ENCODE assay signal across 29 mouse cellular contexts in genomic region chr10:86298326-86298725, GRCm38 (mm10). TPM values are rescaled to one million over a fixed set of nuclear protein-coding genes. Genes with fewer than 3 reads are reported as not detected.
DNase-seq lines count a peak whose midpoint lies in the region; ATAC-seq lines count a peak whose summit lies in the region.
"Had no signal": no experiment of that assay in that cellular context is flagged by ENCODE, and none has a peak within 500 bp of the region (broad histone marks: within the 10 kb centered on the region; RNA-seq: fewer than 3 reads in every experiment).

No protein-coding gene starts in this region.

- H3K27me3 ChIP-seq in kidney, embryonic 16.5 days (ENCODE audit: insufficient read depth, low read length): peaks cover 13% of the 10 kb centered on the region
- H3K27me3 ChIP-seq in forebrain, embryonic 10.5 days (ENCODE audit: poor library complexity, severe bottlenecking): peaks cover 66% of the 10 kb centered on the region
- H3K27me3 ChIP-seq: CH12.LX; heart, embryonic 15.5 days; Patski had no signal

- H3K9me3 ChIP-seq in kidney, embryonic 16.5 days (ENCODE audit: low read length): no peaks in the 10 kb centered on the region
- no peaks in the 10 kb centered on the region for H3K9me3 ChIP-seq in forebrain, embryonic 10.5 days
- H3K9me3 ChIP-seq: embryonic facial prominence, embryonic 12.5 days; embryonic facial prominence, embryonic 15.5 days; forebrain, embryonic 13.5 days; heart, embryonic 12.5 days; heart, embryonic 15.5 days; hindbrain, embryonic 10.5 days; hindbrain, embryonic 13.5 days had no signal

- 77% methylated on average over 6 of the region's 6 CpGs for WGBS in kidney, embryonic 16.5 days
- WGBS in forebrain, embryonic 10.5 days: 62% methylated on average over 6 of the region's 6 CpGs

- H3K4me1 ChIP-seq in kidney, embryonic 16.5 days (ENCODE audit: insufficient read depth, low read length): peaks cover 31% of the 10 kb centered on the region
- peaks cover 66% of the 10 kb centered on the region for H3K4me1 ChIP-seq in forebrain, embryonic 10.5 days

- H3K36me3 ChIP-seq in kidney, embryonic 16.5 days (ENCODE audit: insufficient read depth, low read length): no peaks in the 10 kb centered on the region
- H3K36me3 ChIP-seq in forebrain, embryonic 10.5 days (replicated peaks): no peaks in the 10 kb centered on the region
- H3K36me3 ChIP-seq: embryonic facial prominence, embryonic 12.5 days; embryonic facial prominence, embryonic 15.5 days; G1E; heart, embryonic 12.5 days; heart, embryonic 15.5 days; hindbrain, embryonic 10.5 days; hindbrain, embryonic 13.5 days had no signal

- H3K27ac ChIP-seq in kidney, embryonic 16.5 days (ENCODE audit: low read length): no peak overlapping the region
- H3K27ac ChIP-seq in forebrain, embryonic 10.5 days: no peak overlapping the region
- H3K27ac ChIP-seq: embryonic facial prominence, embryonic 12.5 days; embryonic facial prominence, embryonic 15.5 days; forebrain, embryonic 13.5 days; heart, embryonic 15.5 days; hindbrain, embryonic 10.5 days; hindbrain, embryonic 13.5 days had no signal

- H3K4me3 ChIP-seq in kidney, embryonic 16.5 days (ENCODE audit: low read length): no peak overlapping the region
- no peak overlapping the region for H3K4me3 ChIP-seq in forebrain, embryonic 10.5 days
- H3K4me3 ChIP-seq: embryonic facial prominence, embryonic 12.5 days; embryonic facial prominence, embryonic 15.5 days; forebrain, embryonic 13.5 days; heart, embryonic 12.5 days; heart, embryonic 15.5 days; hindbrain, embryonic 10.5 days; hindbrain, embryonic 13.5 days had no signal

- DNase-seq in kidney, adult 11 months: peak; percentile 83
- no peak for DNase-seq in kidney, adult 18-20 months
- peak; percentile 91 for DNase-seq in kidney, adult 9 months
- peak; percentile 42 for DNase-seq in kidney, postnatal 10 days
- peak; percentile 74 to 83 for DNase-seq in kidney, postnatal 36 days
- DNase-seq in forebrain, embryonic 10.5 days (ENCODE audit: extremely low spot score, low spot score): no peak
- DNase-seq: adrenal gland, postnatal 10 days; adrenal gland, postnatal 36 days; B cell, adult 2 months; cerebellum, adult 18-20 months; cerebellum, adult 9-10 months; cerebellum, postnatal 14 days; gastrocnemius, postnatal 25 days; heart, adult 18-20 months; heart, postnatal 10 days; heart, postnatal 36 days had no signal

- ATAC-seq in kidney, embryonic 16.5 days (ENCODE audit: low FRiP score, low TSS enrichment): no peak
- ATAC-seq: forebrain, embryonic 13.5 days; forebrain, embryonic 16.5 days; hindbrain, embryonic 16.5 days; Patski had no signal

- no peak overlapping the region for H3K4me2 ChIP-seq in kidney, embryonic 16.5 days (replicated peaks; ENCODE audit: low read depth, low read length)
- H3K4me2 ChIP-seq: embryonic facial prominence, embryonic 12.5 days; embryonic facial prominence, embryonic 15.5 days; forebrain, embryonic 13.5 days; heart, embryonic 12.5 days; heart, embryonic 15.5 days; hindbrain, embryonic 13.5 days had no signal

- no peak overlapping the region for H3K9ac ChIP-seq in kidney, embryonic 16.5 days (replicated peaks; ENCODE audit: low read length)
- H3K9ac ChIP-seq: embryonic facial prominence, embryonic 12.5 days; embryonic facial prominence, embryonic 15.5 days; forebrain, embryonic 13.5 days; heart, embryonic 12.5 days; heart, embryonic 15.5 days; hindbrain, embryonic 13.5 days had no signal

RNA-seq across cellular contexts. Expression of gene Timp3, which starts 1.8 kb away (rescaled TPM):
- 114 TPM in 2 replicates for polyA plus RNA-seq in kidney, embryonic 16.5 days (2015; fragmentation: Nextera tagmentation; extraction: Ambion mirVana)
- polyA plus RNA-seq in forebrain, embryonic 10.5 days (2016; fragmentation: Nextera tagmentation; extraction: Ambion mirVana): 22.1 and 22.4 TPM in 2 replicates

Comparison
In these comparisons a context has a peak if more than half of its experiments do, and no peak if none do; other contexts are left out.
1. DNase-seq: peak in kidney, adult 11 months (single experiment), kidney, adult 9 months (single experiment), kidney, postnatal 10 days (single experiment) and kidney, postnatal 36 days (2 of 2); none in kidney, adult 18-20 months (single experiment) and forebrain, embryonic 10.5 days (single experiment).